Mouse (Mus musculus): Measurements from ENCODE around the gene Tfe3.
A peak's percentile ranks its signal among the peaks of the same experiment; 100 is the strongest.
"Not testable (repeated sequence)": the region's sequence is repeated elsewhere in the genome, so short reads cannot be mapped to it uniquely, and the experiment has no call there.

The Tfe3 gene

GRCm38 (mm10) chrX:7802157-7802556 is 39.8 kb downstream of the Tfe3 start:
- not testable (repeated sequence) for DNase-seq (ENCODE audit: low read depth, low spot score)

- not testable (repeated sequence) for DNase-seq (ENCODE audit: low read depth, low spot score)
Observed at GRCm38 (mm10) chrX:7815016-7815415, 52.7 kb downstream of the Tfe3 start.

- DNase-seq (ENCODE audit: low read depth, low spot score), result peak; percentile 71
Observed at GRCm38 (mm10) chrX:7821865-7822779, 59.8 kb downstream of the Tfe3 start, which contains the start of gene Kcnd1. TSS of gene Kcnd1 (plus strand) at chrX:7822289.

All from brain, adult 2 months (tissue).